Mouse (Mus musculus) liver, adult 2 months (tissue): Measurements from ENCODE around the gene Hook2.

Experiments
- CTCF ChIP-seq: fragments of 200-500 bp; IDR thresholded peaks from 2 replicates; pipeline ENCODE4 v1.5.1; 2011; ENCODE audit warnings: low read depth, low read length, control low read depth
- POLR2A ChIP-seq: fragments of 200-500 bp; IDR thresholded peaks from 2 replicates; pipeline ENCODE4 v1.6.1; 2011; ENCODE audit warnings: low read length, control low read depth; ENCODE audit not compliant: insufficient read depth; ENCODE audit errors: extremely low read depth

DNA sequence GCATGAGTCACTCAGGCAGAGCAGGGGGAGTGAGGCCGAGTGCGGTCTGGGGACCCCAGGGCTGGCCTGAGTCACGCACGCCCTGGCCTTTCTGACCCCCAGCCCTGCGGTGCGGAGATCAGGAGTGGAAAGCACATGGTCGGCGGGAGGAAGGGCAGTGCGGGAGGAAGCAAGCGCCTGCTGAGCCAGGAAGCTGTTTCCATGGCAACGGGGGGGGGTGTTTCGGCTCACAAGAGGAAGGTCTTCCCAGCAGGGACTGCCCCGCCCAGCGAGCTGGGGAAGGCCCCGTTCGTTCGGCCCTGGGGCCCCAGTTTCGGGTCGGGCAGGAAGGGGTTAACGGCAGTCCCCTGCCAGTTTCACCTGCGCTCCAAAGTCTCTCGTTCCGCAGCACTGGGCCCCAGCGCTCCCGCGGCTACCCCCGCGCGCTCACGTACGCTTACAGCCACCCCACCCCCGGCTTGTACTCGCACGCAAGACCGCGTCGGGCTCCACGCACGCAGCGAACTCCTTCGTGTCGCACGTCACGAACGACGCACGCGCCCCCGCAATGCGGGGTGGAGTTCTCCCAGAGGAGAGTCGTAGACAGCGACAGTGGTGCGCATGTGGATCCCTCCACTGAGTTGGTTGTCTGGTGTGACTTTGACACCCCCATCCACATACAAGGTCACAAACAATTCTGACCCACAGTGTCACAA, 4.6 kb upstream of the Hook2 start:
- TF ChIP-seq CTCF (no peak), POLR2A (peak; percentile 20; the same call in 1 of the 2 replicates)
